Mouse (Mus musculus) heart, adult 2 months (tissue): ENCODE measurements around the gene Ube2l6. TPM values are rescaled to one million over a fixed set of nuclear protein-coding genes. Genes with fewer than 3 reads are reported as not detected.

Experiments
- DNase-seq, 2 experiments: peaks; one replicate each; pipeline ENCODE4 v3.0.0; 2021
- H3K27ac ChIP-seq: fragments of 200-600 bp; 2 replicates; pipeline ENCODE4 v1.8.1; 2022
- H3K27me3 ChIP-seq: fragments of 200-500 bp; 2 replicates; pipeline ENCODE4 v1.6.1; 2012; ENCODE audit warnings: mild to moderate bottlenecking, low read length, inconsistent platforms, mixed read lengths; ENCODE audit not compliant: control insufficient read depth, insufficient read depth
- H3K36me3 ChIP-seq: fragments of 200-500 bp; 2 replicates; pipeline ENCODE4 v1.6.1; 2012; ENCODE audit warnings: low read length, inconsistent platforms; ENCODE audit not compliant: control insufficient read depth, insufficient read depth
- H3K4me1 ChIP-seq: fragments of 200-500 bp; 2 replicates; pipeline ENCODE4 v1.6.1; 2011; ENCODE audit warnings: low read length; ENCODE audit not compliant: control insufficient read depth, insufficient read depth
- H3K4me3 ChIP-seq: fragments of 200-600 bp; 2 replicates; pipeline ENCODE4 v1.8.1; 2022
- H3K79me2 ChIP-seq: fragments of 200-500 bp; replicated peaks from 2 replicates; pipeline ENCODE4 v1.6.1; 2012; ENCODE audit warnings: mild to moderate bottlenecking, inconsistent platforms, low read length, moderate library complexity, mixed read lengths; ENCODE audit not compliant: control insufficient read depth, insufficient read depth
- H3K9ac ChIP-seq: fragments of 200-500 bp; 2 replicates; pipeline ENCODE4 v1.6.1; 2012; ENCODE audit warnings: low read depth, mild to moderate bottlenecking, control low read depth, inconsistent platforms, low read length, mixed read lengths
- CTCF ChIP-seq: fragments of 200-600 bp; IDR thresholded peaks from 2 replicates; pipeline ENCODE4 v1.8.1; 2022; ENCODE audit warnings: antibody characterized with exemption, mild to moderate bottlenecking, moderate library complexity
- EP300 ChIP-seq: fragments of 200-500 bp; IDR thresholded peaks from 2 replicates; pipeline ENCODE4 v1.6.1; 2011; ENCODE audit warnings: low read depth, low read length, control low read depth; ENCODE audit not compliant: insufficient read depth
- POLR2A ChIP-seq: fragments of 200-500 bp; IDR thresholded peaks from 2 replicates; pipeline ENCODE4 v1.6.1; 2011; ENCODE audit warnings: mild to moderate bottlenecking, low read depth, low read length, control low read depth; ENCODE audit not compliant: insufficient read depth
- WGBS: fragments of 180-500 bp; shearing (Covaris S2); methylation state at CpG from one replicate; pipeline ENCODE4 v1.1.7; 2018; 5-methylcytosine and 5-hydroxymethylcytosine counted together
- intact Hi-C: fragments of 180-260 bp; cut with DNase I; formaldehyde crosslinking; loops from one replicate; pipeline ENCODE4 v1.15.1; 2025
- polyA plus RNA-seq: library from polyadenylated mRNA; depleted of rRNA; stranded (reverse); fragments of >200 nt; gene quantifications from 2 replicates; pipeline ENCODE4 v1.2.3, GENCODE M21; 2012
- total RNA-seq, 2 experiments: library from RNA; stranded (reverse); gene quantifications; 2 replicates each; pipeline ENCODE4 v1.2.3; 2021

The Ube2l6 gene
- total and polyA plus RNA-seq, 3 experiments, result 26.5 to 131 (median 109) TPM

DNA sequence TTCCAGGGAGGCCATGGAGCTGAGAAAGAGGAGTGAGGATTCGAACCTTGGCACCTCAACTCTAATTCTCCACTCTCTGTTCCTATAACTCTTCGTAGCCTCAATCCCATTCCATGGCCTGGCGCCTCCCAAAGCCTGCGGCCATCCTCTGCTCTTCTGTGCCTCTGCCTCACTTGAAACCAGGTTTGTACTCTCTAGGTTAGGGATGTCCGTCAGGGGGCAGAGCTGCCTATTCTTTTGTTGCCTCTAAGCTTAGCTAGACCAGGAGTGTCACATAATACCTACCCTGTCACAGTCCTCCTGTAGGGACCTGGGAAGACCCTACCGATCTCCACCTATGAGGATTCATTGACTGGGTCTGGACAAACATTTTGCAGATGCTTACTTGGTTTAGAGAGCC is 14.0 kb downstream of the Ube2l6 start:
- TF ChIP-seq EP300 (no peak), CTCF (no peak), POLR2A (no peak)
- 90% methylated on average over 6 of the region's 6 CpGs for WGBS
- DNase-seq, result no peak
- intact Hi-C loops, result no loop called here
- Histone ChIP-seq H3K27me3 (no peaks in the 10 kb centered on the region), H3K27ac (no peak overlapping the region), H3K9ac (no peak overlapping the region), H3K4me3 (no peak overlapping the region), H3K36me3 (no peaks in the 10 kb centered on the region), H3K79me2 (no peaks in the 10 kb centered on the region), H3K4me1 (peaks cover 5% of the 10 kb centered on the region)

DNA sequence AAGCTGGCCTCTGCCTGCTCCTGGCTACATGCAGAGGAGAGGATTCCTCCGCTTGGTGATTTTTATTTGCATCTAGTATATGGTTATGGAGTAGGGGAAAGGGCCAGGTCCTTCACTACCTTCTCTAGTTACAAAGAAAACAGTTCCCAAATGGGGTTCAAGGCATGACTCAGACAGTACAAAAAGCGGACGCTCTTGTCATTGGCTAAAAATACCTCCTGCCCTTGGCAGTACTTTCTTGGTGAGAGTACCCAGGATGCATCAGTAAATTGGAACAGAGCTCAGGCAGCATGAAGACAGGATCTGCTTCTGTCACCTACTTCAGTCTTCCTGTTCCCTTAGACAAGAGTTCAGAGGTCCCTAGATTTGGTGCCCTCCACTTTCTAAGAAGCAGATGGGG is 21.2 kb downstream of the Ube2l6 start:
- Histone ChIP-seq H3K36me3 (no peaks in the 10 kb centered on the region), H3K27ac (peak overlapping the region; percentile 87), H3K27me3 (no peaks in the 10 kb centered on the region), H3K4me3 (no peak overlapping the region), H3K79me2 (no peaks in the 10 kb centered on the region), H3K4me1 (peaks cover 3% of the 10 kb centered on the region; the same call in 1 of the 2 replicates), H3K9ac (no peak overlapping the region)
- 15% methylated on average over 3 of the region's 3 CpGs for WGBS
- intact Hi-C loops, result no loop called here
- no peak for TF ChIP-seq POLR2A
- TF ChIP-seq CTCF, result no peak
- TF ChIP-seq EP300, result no peak
- peak in 1 of 2 experiments; percentile 52 for DNase-seq

DNA sequence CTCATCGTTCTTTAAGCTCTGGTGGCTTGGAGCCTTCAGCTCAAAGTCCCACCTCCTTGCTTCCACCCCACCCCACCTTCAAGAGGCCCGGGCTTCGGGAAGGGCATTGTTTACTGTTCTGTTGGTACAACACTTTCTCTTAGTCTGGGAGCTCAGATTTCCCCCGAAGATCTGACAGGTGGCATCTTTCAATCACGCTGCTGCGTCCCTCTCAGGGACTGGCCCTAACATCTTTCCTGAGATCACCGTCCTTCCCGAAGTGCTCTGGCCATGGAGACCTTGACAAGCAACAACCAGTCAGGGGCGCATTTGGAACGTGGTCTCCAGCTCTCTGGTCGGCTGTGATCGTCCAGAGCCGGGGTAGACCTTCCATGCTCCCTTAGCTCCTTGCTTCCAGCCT is 23.9 kb downstream of the Ube2l6 start, which contains the start of gene Smtnl1:
Gene Smtnl1, minus strand, starts transcription at position 101 of the 400 bp plus-strand sequence.
- Histone ChIP-seq H3K27ac (no peak within 1 kb of the TSS), H3K4me3 (no peak within 1 kb of the TSS), H3K79me2 (no peaks in the 10 kb centered on the region), H3K9ac (no peak within 1 kb of the TSS), H3K27me3 (no peaks in the 10 kb centered on the region), H3K36me3 (no peaks in the 10 kb centered on the region), H3K4me1 (peaks cover 4% of the 10 kb centered on the region)
- 52% methylated on average over 13 of the region's 13 CpGs for WGBS
- TF ChIP-seq EP300, result no peak
- TF ChIP-seq CTCF, result no peak
- no peak for TF ChIP-seq POLR2A
- no peak for DNase-seq
- intact Hi-C loops, result no loop called here

DNA sequence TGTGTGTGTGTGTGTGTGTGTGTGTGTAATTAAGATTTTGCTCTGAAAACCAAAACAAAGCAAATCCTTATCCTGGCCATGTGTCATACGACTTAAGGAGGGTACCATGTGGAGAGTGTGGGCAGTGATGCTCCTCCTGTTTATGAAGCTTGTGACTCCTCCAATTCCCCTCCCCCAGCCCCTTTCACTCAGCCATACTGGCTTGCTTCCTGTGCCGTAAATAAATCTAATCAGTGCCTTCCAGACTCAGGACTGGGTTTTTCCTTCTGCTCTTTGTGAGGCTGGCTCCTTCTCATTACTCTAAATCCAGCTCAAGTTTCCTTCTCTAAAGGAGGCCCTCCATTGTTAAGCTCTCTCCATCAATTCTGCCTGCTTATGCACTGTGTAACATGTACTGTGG is 24.6 kb downstream of the Ube2l6 start:
- intact Hi-C loops, result no loop called here
- Histone ChIP-seq H3K9ac (no peak overlapping the region), H3K27ac (no peak overlapping the region), H3K4me1 (peaks cover 4% of the 10 kb centered on the region), H3K4me3 (no peak overlapping the region), H3K79me2 (no peaks in the 10 kb centered on the region), H3K36me3 (no peaks in the 10 kb centered on the region), H3K27me3 (no peaks in the 10 kb centered on the region)
- TF ChIP-seq EP300 (no peak), CTCF (no peak), POLR2A (no peak)
- WGBS, result 17% methylated on average over 2 of the region's 2 CpGs
- DNase-seq, result no peak

DNA sequence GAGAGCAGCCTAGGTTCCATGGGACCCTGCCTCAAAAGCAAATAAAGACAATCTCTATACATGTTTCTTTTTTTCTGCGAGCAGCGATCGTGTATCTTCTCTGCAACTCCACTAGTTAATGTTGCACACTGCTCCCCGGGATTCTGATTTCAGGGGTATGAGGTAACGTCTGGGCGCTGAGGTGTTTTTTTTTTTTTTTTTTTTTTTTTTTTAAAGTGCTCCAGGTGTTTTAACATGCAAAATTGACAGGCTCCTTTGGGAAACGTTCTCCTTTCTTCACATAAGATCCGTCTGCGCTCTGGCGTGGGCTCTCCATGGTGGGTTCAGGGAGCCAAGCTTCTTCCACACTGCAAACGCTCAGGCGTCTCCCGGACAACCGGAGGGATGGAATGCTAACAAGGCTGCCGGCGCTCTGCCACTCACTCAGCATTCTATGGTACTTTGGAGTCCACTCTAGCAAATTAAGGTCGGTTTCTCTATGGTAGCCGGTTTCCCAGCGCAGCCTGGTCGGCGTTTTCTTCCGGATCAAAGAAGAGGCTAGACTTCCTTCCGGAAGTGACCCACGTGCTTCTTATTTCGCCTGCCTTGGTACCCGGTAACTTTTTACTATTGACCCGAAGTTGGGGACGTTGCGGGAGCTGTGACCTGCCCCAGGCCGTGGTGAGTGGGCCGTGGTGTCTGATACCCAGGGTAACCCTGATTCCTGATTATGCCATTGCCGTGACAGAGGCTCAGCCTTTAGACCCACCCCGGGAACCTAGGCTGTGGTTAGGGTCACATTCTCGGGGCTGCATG is 28.1 kb downstream of the Ube2l6 start, which contains the start of gene Timm10:
Gene Timm10, plus strand, starts transcription at position 510 of the 795 bp plus-strand sequence.
- WGBS, result under 1% methylated on average over 34 of the region's 34 CpGs
- Histone ChIP-seq H3K4me3 (peak within 1 kb of the TSS; percentile 70), H3K27ac (peak within 1 kb of the TSS; percentile 68), H3K36me3 (no peaks in the 10 kb centered on the region), H3K79me2 (no peaks in the 10 kb centered on the region), H3K27me3 (no peaks in the 10 kb centered on the region), H3K4me1 (peaks cover 2% of the 10 kb centered on the region), H3K9ac (peak within 1 kb of the TSS; percentile 71)
- intact Hi-C loops, result no loop called here
- DNase-seq, result peak; percentile 80 to 90
- TF ChIP-seq POLR2A, result peak; percentile 61
- no peak for TF ChIP-seq CTCF
- peak; percentile 50; the same call in 1 of the 2 replicates for TF ChIP-seq EP300
